Mouse (Mus musculus) liver, embryonic 13.5 days (tissue): ENCODE results near the gene Gm3020. TPM values are rescaled to one million over a fixed set of nuclear protein-coding genes. Genes with fewer than 3 reads are reported as not detected.
"Not testable (repeated sequence)": the region's sequence is repeated elsewhere in the genome, so short reads cannot be mapped to it uniquely, and the experiment has no call there.

Experiments
- ATAC-seq: fragments of 200-750 bp; cut with Nextera tagmentation; 2 replicates; pipeline ENCODE4 v1.8.0; 2017; ENCODE audit warnings: low read depth, mild to moderate bottlenecking, moderate number of reproducible peaks, moderate library complexity
- DNase-seq: peaks from one replicate; pipeline ENCODE4 v3.0.0; 2022
- H3K27ac ChIP-seq: fragments of 300-500 bp; sonication (generic); 2 replicates; pipeline ENCODE4 v1.5.1; 2015; ENCODE audit warnings: moderate library complexity, mild to moderate bottlenecking, inconsistent platforms
- H3K27me3 ChIP-seq: fragments of 300-500 bp; sonication (generic); 2 replicates; pipeline ENCODE4 v1.6.1; 2015; ENCODE audit warnings: mild to moderate bottlenecking, inconsistent platforms
- H3K36me3 ChIP-seq: fragments of 300-500 bp; sonication (generic); 2 replicates; pipeline ENCODE4 v1.6.1; 2015; ENCODE audit warnings: mild to moderate bottlenecking, inconsistent platforms
- H3K4me1 ChIP-seq: fragments of 300-500 bp; sonication (generic); replicated peaks from 2 replicates; pipeline ENCODE4 v1.6.1; 2015; ENCODE audit warnings: inconsistent platforms
- H3K4me2 ChIP-seq: fragments of 300-500 bp; sonication (generic); 2 replicates; pipeline ENCODE4 v1.6.1; 2015; ENCODE audit warnings: inconsistent platforms, mild to moderate bottlenecking, moderate library complexity
- H3K4me3 ChIP-seq: fragments of 300-500 bp; sonication (generic); replicated peaks from 2 replicates; pipeline ENCODE4 v1.5.1; 2015; ENCODE audit warnings: mild to moderate bottlenecking, inconsistent platforms
- H3K9ac ChIP-seq: fragments of 300-500 bp; sonication (generic); 2 replicates; pipeline ENCODE4 v1.6.1; 2015; ENCODE audit warnings: mild to moderate bottlenecking, inconsistent platforms
- H3K9me3 ChIP-seq: fragments of 300-500 bp; sonication (generic); replicated peaks from 2 replicates; pipeline ENCODE4 v1.6.1; 2016; ENCODE audit warnings: inconsistent platforms
- WGBS: fragments of 180-500 bp; shearing (Covaris S2); methylation state at CpG from one replicate; pipeline ENCODE4 v1.1.7; 2015; ENCODE audit not compliant: insufficient replicate concordance; 5-methylcytosine and 5-hydroxymethylcytosine counted together
- polyA plus RNA-seq: library from polyadenylated mRNA; unstranded; fragments of >200 nt; fragmentation: Nextera tagmentation; extraction: Ambion mirVana; gene quantifications from 2 replicates; pipeline ENCODE4 v1.2.1, GENCODE M21; 2015

The Gm3020 gene
- 0.12 TPM in 1 of 2 replicates, not detected in the other for polyA plus RNA-seq

DNA sequence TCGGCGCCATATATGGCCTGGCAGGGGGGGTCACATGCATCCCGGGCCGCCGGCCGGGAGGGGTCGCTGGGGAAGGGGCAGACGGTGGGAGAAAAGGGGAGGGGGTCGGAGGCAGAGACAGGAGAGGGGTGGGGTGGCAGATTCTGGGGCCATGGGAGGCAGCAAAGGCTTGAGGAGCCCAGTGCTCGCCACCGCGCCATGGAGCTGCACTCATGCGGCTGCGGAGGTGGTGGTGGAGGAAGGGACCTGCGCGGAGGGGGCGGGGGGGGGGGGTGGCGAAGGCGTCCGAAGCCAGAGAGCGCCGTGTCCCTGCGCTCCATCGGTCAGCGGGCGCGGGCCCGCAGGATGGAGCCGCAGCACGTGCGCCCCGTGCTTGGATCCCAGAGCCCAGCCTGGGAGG is at the start of gene Gm3020:
Gm3020 (plus strand) TSS at position 301 of the 400 bp plus-strand sequence.
- not testable (repeated sequence) for H3K36me3 ChIP-seq, ATAC-seq, H3K4me3 ChIP-seq, H3K27ac ChIP-seq, H3K4me1 ChIP-seq, H3K9me3 ChIP-seq, H3K9ac ChIP-seq, DNase-seq, H3K4me2 ChIP-seq, H3K27me3 ChIP-seq
- WGBS = no CpG with 5 or more reads among the region's 32 CpGs

DNA sequence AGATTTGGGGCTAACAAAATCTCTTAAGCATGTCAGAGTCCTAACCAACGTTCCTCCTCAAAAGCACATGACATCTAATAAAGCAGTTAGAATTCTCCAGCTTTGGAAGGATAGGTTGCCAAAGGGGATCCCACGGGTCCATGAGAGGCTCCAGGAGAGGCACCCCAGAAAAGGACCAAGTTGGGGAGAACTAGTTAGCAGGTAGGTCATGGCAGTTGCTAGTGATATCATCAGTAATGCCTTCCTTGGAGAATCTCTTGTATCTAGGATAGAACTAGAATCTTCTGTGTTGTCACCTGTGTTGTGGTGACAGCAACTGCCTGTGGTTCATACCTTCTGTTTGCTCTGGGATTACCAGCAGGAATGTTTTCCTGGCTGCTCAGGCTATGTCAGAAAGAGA is 17.6 kb upstream of the Gm3020 start, which contains the start of gene Gm3012:
Gm3012 (plus strand) TSS at position 301 of the 400 bp plus-strand sequence.
- H3K27me3 ChIP-seq, H3K9me3 ChIP-seq, DNase-seq, H3K36me3 ChIP-seq, H3K9ac ChIP-seq, ATAC-seq, H3K4me3 ChIP-seq, H3K4me1 ChIP-seq, H3K27ac ChIP-seq, H3K4me2 ChIP-seq: not testable (repeated sequence)
- WGBS = no CpG with 5 or more reads among the region's 2 CpGs

DNA sequence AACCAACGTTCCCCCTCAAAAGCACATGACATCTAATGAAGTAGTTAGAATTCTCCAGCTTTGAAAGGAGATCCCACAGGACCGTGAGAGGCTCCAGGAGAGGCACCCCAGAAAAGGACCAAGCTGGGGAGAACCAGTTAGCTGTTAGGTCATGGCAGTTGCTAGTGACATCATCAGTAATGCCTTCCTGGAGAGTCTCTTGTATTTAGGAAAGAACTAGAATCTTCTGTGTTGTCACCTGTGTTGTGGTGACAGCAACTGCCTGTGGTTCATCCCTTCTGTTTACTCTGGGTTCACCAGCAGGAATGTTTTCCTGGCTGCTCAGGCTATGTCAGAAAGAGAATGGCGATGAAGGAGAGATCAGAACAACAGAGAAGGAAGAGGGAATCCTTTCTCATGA is 36.7 kb downstream of the Gm3020 start, which contains the start of gene Gm3043:
Gm3043 (plus strand) TSS at position 301 of the 400 bp plus-strand sequence.
- not testable (repeated sequence) for H3K9ac ChIP-seq, H3K4me2 ChIP-seq, H3K27ac ChIP-seq, ATAC-seq, H3K27me3 ChIP-seq, H3K9me3 ChIP-seq, DNase-seq, H3K4me3 ChIP-seq, H3K36me3 ChIP-seq, H3K4me1 ChIP-seq
- WGBS = no CpG with 5 or more reads among the region's 3 CpGs

Other genes starting within 250 kb of the Gm3020 start
- gene Gm10409, start 239.4 kb upstream of the Gm3020 start, polyA plus RNA-seq = 0.12 TPM in 1 of 2 replicates, not detected in the other
- gene Gm3005, start 223.9 kb upstream of the Gm3020 start, polyA plus RNA-seq = 0.05 TPM in 1 of 2 replicates, not detected in the other
- gene Gm10408, start 202.7 kb upstream of the Gm3020 start, polyA plus RNA-seq = not detected in 2 replicates
- gene Gm3012, start 17.5 kb upstream of the Gm3020 start, polyA plus RNA-seq = not detected in 2 replicates
- gene Gm3043, start 36.8 kb downstream of the Gm3020 start, polyA plus RNA-seq = not detected in 2 replicates
- gene Gm3002, start 158.0 kb downstream of the Gm3020 start, polyA plus RNA-seq = not detected in 2 replicates
- 0.09 TPM in 1 of 2 replicates, not detected in the other for gene Gm3033, start 194.2 kb downstream of the Gm3020 start, polyA plus RNA-seq
- not detected in 2 replicates for gene Gm2916, start 232.1 kb downstream of the Gm3020 start, polyA plus RNA-seq